Mouse (Mus musculus): Measurements from ENCODE around the gene Clmn. TPM values are rescaled to one million over a fixed set of nuclear protein-coding genes. Genes with fewer than 3 reads are reported as not detected.

Gene Clmn
- polyA plus RNA-seq, 1 experiment from 2014 or later, result 2.0 TPM

DNA sequence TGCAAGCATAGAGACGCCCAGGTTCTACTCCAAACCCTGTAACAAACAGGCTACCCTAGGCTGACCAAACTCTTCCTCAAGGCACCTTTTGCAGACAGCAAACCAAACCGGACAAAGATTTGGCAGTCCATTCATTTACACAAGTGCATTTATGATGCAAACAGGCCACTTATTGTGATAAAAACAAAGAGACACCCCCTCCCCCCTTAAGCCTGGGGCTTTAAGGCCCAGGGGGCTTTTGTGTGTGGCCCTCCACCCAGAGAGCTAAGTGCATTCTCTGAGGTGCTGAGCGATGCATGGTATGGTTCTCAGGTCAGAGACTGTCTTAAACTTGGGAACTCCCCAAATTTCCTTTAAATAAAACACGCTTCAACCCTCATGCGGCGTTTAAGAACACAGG is 101.0 kb downstream of the Clmn start:
- Histone ChIP-seq H3K27me3 (replicated peaks) (no peaks in the 10 kb centered on the region), H3K27ac (no peak overlapping the region), H3K36me3 (no peaks in the 10 kb centered on the region), H3K4me3 (no peak overlapping the region), H3K9ac (no peak overlapping the region), H3K4me2 (replicated peaks) (no peak overlapping the region), H3K4me1 (peaks cover 13% of the 10 kb centered on the region), H3K9me3 (no peaks in the 10 kb centered on the region)
- WGBS, result 27% methylated on average over 6 of the region's 6 CpGs
- ATAC-seq (ENCODE audit: low FRiP score, low read depth), result no peak

DNA sequence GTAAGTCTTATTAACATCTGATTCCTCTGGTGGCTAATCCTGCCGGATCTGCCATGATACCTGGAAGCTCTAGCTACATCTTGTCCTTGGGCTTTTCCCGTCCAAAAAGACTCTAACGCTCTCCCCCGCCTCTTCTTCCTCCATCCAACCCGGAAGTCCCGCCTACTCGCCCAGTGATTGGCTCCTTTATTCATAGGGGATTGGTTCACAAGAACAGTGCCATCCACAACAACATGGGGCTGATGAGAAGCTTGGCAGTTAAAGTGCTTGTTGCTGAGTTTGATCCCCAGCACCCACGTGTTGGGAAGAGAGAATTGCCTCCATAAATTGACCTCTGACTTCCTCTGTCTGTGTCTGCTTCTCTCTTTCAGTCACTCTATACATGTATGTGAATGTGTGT is 103.5 kb downstream of the Clmn start:
- no peak overlapping the region for H3K9ac ChIP-seq
- H3K4me3 ChIP-seq, result no peak overlapping the region
- no peaks in the 10 kb centered on the region for H3K27me3 ChIP-seq (replicated peaks)
- 80% methylated on average over 8 of the region's 8 CpGs for WGBS
- no peak overlapping the region for H3K4me2 ChIP-seq (replicated peaks)
- peaks cover 5% of the 10 kb centered on the region; the same call in 1 of the 2 replicates for H3K4me1 ChIP-seq
- H3K36me3 ChIP-seq, result no peaks in the 10 kb centered on the region
- no peak for ATAC-seq (ENCODE audit: low FRiP score, low read depth)
- no peak overlapping the region for H3K27ac ChIP-seq
- H3K9me3 ChIP-seq, result no peaks in the 10 kb centered on the region

DNA sequence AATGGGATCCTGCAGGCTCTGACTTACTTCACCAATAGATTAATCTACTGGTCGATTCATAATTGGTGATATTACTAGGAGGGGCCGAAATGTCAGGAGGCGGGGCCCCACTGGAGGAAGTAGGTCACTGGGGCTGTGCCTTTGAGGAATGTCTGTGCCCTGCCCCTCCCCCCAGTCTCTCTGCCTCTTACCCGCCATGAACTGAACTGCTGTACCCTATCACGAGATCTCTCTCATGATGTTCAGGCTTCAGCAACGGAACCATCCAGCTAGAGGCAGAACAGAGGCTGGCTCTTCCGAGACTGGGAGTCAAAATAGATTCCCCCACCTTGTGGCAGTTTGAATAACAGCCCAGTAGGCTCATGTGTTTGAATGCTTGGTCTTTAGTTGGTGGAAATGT is 106.8 kb downstream of the Clmn start:
- 89% methylated on average over 7 of the region's 7 CpGs for WGBS
- Histone ChIP-seq H3K4me1 (no peaks in the 10 kb centered on the region; the same call in 1 of the 2 replicates), H3K4me3 (no peak overlapping the region), H3K36me3 (no peaks in the 10 kb centered on the region), H3K9me3 (no peaks in the 10 kb centered on the region), H3K27me3 (replicated peaks) (no peaks in the 10 kb centered on the region), H3K9ac (no peak overlapping the region), H3K4me2 (replicated peaks) (no peak overlapping the region), H3K27ac (no peak overlapping the region)
- no peak for ATAC-seq (ENCODE audit: low FRiP score, low read depth)

DNA sequence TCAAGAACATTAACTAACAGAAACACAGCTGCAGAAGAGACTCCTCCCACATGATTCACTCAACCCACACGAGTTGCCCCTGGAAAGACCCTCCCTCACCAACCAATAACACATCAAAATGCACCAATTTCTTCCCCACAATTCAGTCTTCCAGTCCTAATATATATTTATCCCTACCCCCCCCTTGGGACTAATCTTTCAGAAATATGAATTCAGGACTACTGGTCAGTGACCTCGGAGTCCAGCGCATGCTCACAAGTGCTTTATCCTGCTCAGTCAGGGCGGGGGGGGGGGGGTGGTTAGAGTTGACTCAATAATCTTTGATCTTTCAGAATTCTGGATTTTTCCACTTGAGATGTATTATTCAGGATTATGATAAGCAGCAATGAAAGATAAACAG is 111.2 kb downstream of the Clmn start:
- H3K27me3 ChIP-seq (replicated peaks), result no peaks in the 10 kb centered on the region
- no peak overlapping the region for H3K4me2 ChIP-seq (replicated peaks)
- ATAC-seq (ENCODE audit: low FRiP score, low read depth), result no peak
- no peaks in the 10 kb centered on the region for H3K9me3 ChIP-seq
- WGBS, result 66% methylated on average over 4 of the region's 4 CpGs
- H3K36me3 ChIP-seq, result 0 out of 2 replicates have a peak, but pooled peaks cover 6% of the 10 kb centered on the region
- no peak overlapping the region for H3K27ac ChIP-seq
- no peak overlapping the region for H3K4me3 ChIP-seq
- H3K9ac ChIP-seq, result no peak overlapping the region
- peaks cover 28% of the 10 kb centered on the region for H3K4me1 ChIP-seq

DNA sequence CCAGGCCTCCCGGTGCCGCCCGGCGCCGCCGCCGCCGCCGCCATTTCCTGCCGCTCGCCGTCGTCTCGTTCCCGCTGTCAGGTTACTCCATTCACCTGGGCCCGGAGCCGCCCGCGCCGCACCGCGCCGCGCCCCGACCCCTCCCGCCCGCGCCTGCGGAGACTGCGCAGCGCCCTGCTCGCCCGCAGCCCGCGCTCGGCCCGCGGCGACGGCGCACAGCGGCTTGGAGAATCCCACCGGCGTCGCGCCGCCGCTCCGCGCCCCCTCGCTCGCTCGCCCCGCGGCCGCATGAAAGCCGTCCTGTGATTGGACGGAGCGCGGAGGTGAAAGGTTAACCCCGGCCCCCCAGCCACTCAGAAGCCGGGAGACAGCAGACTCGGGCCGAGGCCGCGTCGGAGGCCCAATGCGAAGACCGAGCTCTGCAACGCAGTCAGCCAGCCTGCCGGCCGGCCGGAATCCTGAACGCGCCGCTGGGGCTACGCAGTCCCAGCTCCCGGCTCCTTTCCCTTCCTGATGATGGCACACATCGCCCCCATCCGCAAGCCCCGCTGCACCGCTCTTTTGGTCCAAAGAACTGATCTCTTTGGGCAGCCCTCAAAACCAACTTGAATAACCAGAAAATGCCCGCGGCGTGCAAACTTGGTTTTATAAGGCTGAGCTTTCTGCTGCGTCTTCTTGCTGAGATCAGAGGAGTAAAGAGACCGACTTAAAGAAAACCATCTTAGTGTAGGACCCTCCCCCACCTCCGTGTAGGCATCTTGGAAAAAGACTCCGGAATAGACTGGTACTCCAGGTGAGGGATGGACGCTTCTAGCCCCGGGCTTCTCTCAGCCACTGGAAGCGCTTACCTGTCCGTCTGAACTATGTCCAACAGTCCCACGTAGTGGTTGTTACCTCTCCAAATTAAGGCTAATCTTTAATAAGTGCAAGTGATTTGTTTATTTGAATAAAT is 112.8 kb downstream of the Clmn start, which contains the start of gene Dicer1:
Gene Dicer1, minus strand, starts transcription at position 139 of the 952 bp plus-strand sequence.
- H3K4me3 ChIP-seq, result peak within 1 kb of the TSS; percentile 90
- H3K4me1 ChIP-seq, result peaks cover 32% of the 10 kb centered on the region
- H3K9me3 ChIP-seq, result no peaks in the 10 kb centered on the region
- no peaks in the 10 kb centered on the region for H3K27me3 ChIP-seq (replicated peaks)
- 1% methylated on average over 74 of the region's 94 CpGs for WGBS
- peak within 1 kb of the TSS; percentile 96 for H3K9ac ChIP-seq
- peak within 1 kb of the TSS; percentile 93 for H3K4me2 ChIP-seq (replicated peaks)
- H3K36me3 ChIP-seq, result 0 out of 2 replicates have a peak, but pooled peaks cover 6% of the 10 kb centered on the region
- ATAC-seq (ENCODE audit: low FRiP score, low read depth), result peak; percentile 94
- peak within 1 kb of the TSS; percentile 80 for H3K27ac ChIP-seq

GRCm38 (mm10) chr12:104751331-104751813 is 113.5 kb downstream of the Clmn start:
- Histone ChIP-seq H3K4me2 (replicated peaks) (peak overlapping the region; percentile 93), H3K9me3 (no peaks in the 10 kb centered on the region), H3K36me3 (0 out of 2 replicates have a peak, but pooled peaks cover 6% of the 10 kb centered on the region), H3K27ac (peak overlapping the region; percentile 68), H3K4me3 (peak overlapping the region; percentile 90), H3K9ac (peak overlapping the region; percentile 96), H3K4me1 (peaks cover 32% of the 10 kb centered on the region), H3K27me3 (replicated peaks) (no peaks in the 10 kb centered on the region)
- under 1% methylated on average over 50 of the region's 52 CpGs for WGBS
- peak; percentile 72 for ATAC-seq (ENCODE audit: low FRiP score, low read depth)

- no peaks in the 10 kb centered on the region for H3K27me3 ChIP-seq (replicated peaks)
- no peak overlapping the region for H3K9ac ChIP-seq
- ATAC-seq (ENCODE audit: low FRiP score, low read depth), result no peak
- no peak overlapping the region for H3K4me3 ChIP-seq
- H3K4me2 ChIP-seq (replicated peaks), result 0 out of 2 replicates have a peak overlapping the region, but pooled peaks have one; percentile 93
- no peak overlapping the region for H3K27ac ChIP-seq
- 0 out of 2 replicates have a peak, but pooled peaks cover 6% of the 10 kb centered on the region for H3K36me3 ChIP-seq
- no peaks in the 10 kb centered on the region for H3K9me3 ChIP-seq
- H3K4me1 ChIP-seq, result peaks cover 32% of the 10 kb centered on the region
- 93% methylated on average over 2 of the region's 2 CpGs for WGBS
Measured at GRCm38 (mm10) chr12:104748946-104749345, 115.9 kb downstream of the Clmn start.

- H3K4me3 ChIP-seq, result no peak overlapping the region
- no peak overlapping the region for H3K9ac ChIP-seq
- 91% methylated on average over 5 of the region's 5 CpGs for WGBS
- H3K4me1 ChIP-seq, result peaks cover 39% of the 10 kb centered on the region
- H3K4me2 ChIP-seq (replicated peaks), result no peak overlapping the region
- no peaks in the 10 kb centered on the region for H3K9me3 ChIP-seq
- H3K27ac ChIP-seq, result no peak overlapping the region
- H3K36me3 ChIP-seq, result 0 out of 2 replicates have a peak, but pooled peaks cover 6% of the 10 kb centered on the region
- no peak for ATAC-seq (ENCODE audit: low FRiP score, low read depth)
- H3K27me3 ChIP-seq (replicated peaks), result no peaks in the 10 kb centered on the region
Measured at GRCm38 (mm10) chr12:104747252-104747651, 117.6 kb downstream of the Clmn start.

- Histone ChIP-seq H3K4me1 (peaks cover 42% of the 10 kb centered on the region), H3K36me3 (0 out of 2 replicates have a peak, but pooled peaks cover 6% of the 10 kb centered on the region), H3K4me3 (no peak overlapping the region), H3K4me2 (replicated peaks) (no peak overlapping the region), H3K27me3 (replicated peaks) (no peaks in the 10 kb centered on the region), H3K9ac (no peak overlapping the region), H3K9me3 (no peaks in the 10 kb centered on the region), H3K27ac (no peak overlapping the region)
- ATAC-seq (ENCODE audit: low FRiP score, low read depth), result no peak
- whole genome bisulfite sequencing, result 96% methylated on average over 2 of the region's 2 CpGs
Measured at GRCm38 (mm10) chr12:104746601-104747000, 118.3 kb downstream of the Clmn start.

DNA sequence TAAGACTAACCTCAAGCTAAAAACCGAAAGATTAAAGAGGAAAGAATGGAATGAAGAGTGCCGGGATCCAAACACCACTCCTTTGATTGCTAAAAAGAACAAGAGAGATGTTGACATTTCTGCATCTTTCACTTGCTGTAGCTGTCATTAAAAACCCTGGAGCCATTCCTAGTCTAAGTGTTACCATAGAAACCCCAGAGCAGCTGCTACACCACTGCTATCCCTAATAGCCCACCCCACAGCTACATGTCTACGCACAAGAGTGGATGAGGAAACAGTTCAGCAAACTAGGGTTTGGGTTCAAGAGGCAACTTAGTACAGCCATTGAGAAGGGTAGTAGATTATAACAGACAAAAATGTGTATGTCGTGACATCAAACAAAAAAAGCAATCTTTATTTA is 121.2 kb downstream of the Clmn start:
- no peaks in the 10 kb centered on the region for H3K36me3 ChIP-seq
- no peak overlapping the region for H3K4me3 ChIP-seq
- no peak overlapping the region for H3K27ac ChIP-seq
- H3K9ac ChIP-seq, result no peak overlapping the region
- no peaks in the 10 kb centered on the region for H3K9me3 ChIP-seq
- peaks cover 28% of the 10 kb centered on the region for H3K4me1 ChIP-seq
- 57% methylated on average over 4 of the region's 4 CpGs for whole genome bisulfite sequencing
- ATAC-seq (ENCODE audit: low FRiP score, low read depth), result peak; percentile 55
- no peaks in the 10 kb centered on the region for H3K27me3 ChIP-seq (replicated peaks)
- no peak overlapping the region for H3K4me2 ChIP-seq (replicated peaks)

DNA sequence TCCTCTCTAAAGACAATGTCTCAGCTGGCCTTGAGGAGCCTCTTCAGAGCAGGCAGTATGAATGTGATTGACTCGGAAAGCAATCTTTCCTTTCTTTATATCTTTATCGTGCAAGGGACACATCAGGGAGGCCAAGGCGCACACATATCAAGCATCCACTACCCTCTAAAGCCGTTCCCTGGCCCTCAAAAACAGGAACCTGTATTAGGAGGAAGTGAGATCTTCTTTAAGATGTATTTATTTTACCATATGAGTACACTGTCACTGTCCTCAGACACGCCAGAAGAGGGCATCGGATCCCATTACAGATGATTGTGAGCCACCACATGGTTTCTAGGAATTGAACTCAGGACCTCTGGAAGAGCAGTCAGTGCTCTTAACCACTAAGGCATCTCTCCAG is 122.6 kb downstream of the Clmn start:
- no peaks in the 10 kb centered on the region for H3K27me3 ChIP-seq (replicated peaks)
- H3K36me3 ChIP-seq, result no peaks in the 10 kb centered on the region
- H3K4me2 ChIP-seq (replicated peaks), result no peak overlapping the region
- H3K27ac ChIP-seq, result no peak overlapping the region
- ATAC-seq (ENCODE audit: low FRiP score, low read depth), result no peak
- no peak overlapping the region for H3K4me3 ChIP-seq
- H3K9ac ChIP-seq, result no peak overlapping the region
- WGBS, result 85% methylated on average over 6 of the region's 6 CpGs
- H3K9me3 ChIP-seq, result no peaks in the 10 kb centered on the region
- H3K4me1 ChIP-seq, result peaks cover 35% of the 10 kb centered on the region

Data from neural tube, embryonic 12.5 days (tissue).